Mouse (Mus musculus): Measurements from ENCODE around the gene Pnmt. TPM values are rescaled to one million over a fixed set of nuclear protein-coding genes. Genes with fewer than 3 reads are reported as not detected.
"Not testable (repeated sequence)": the region's sequence is repeated elsewhere in the genome, so short reads cannot be mapped to it uniquely, and the experiment has no call there.

The Pnmt gene
- polyA plus RNA-seq, 1 experiment from 2014 or later = 0.24 TPM

GRCm38 (mm10) chr11:98373244-98373643, 13.0 kb upstream of the Pnmt start:
- no peak overlapping the region for H3K9ac ChIP-seq (replicated peaks; ENCODE audit: low read length)
- WGBS = 86% methylated on average over 6 of the region's 6 CpGs
- H3K9me3 ChIP-seq (replicated peaks; ENCODE audit: control insufficient read depth, low read length) = no peaks in the 10 kb centered on the region
- H3K4me3 ChIP-seq (ENCODE audit: low read depth, low read length) = no peak overlapping the region
- no peak overlapping the region for H3K4me2 ChIP-seq (ENCODE audit: low read depth, low read length)
- no peaks in the 10 kb centered on the region; the same call in 1 of the 2 replicates for H3K36me3 ChIP-seq (replicated peaks; ENCODE audit: control insufficient read depth, insufficient read depth, low read depth, low read length)
- no peaks in the 10 kb centered on the region for H3K27me3 ChIP-seq (ENCODE audit: control insufficient read depth, insufficient read depth, low read length)
- ATAC-seq (replicated peaks; ENCODE audit: insufficient number of reproducible peaks, low FRiP score, low TSS enrichment, low read depth) (no peak), DNase-seq (ENCODE audit: low spot score) (no peak)
- no peaks in the 10 kb centered on the region for H3K4me1 ChIP-seq (ENCODE audit: control insufficient read depth, insufficient read depth, low read length)
- H3K27ac ChIP-seq (replicated peaks; ENCODE audit: low read depth, low read length) = no peak overlapping the region

- H3K4me2 ChIP-seq (ENCODE audit: low read depth, low read length) = no peak overlapping the region
- no peak for DNase-seq (ENCODE audit: low spot score)
- WGBS = 89% methylated on average over 8 of the region's 8 CpGs
These were observed 12.0 kb upstream of the Pnmt start for GRCm38 (mm10) chr11:98374266-98374665.

GRCm38 (mm10) chr11:98376756-98377155, 9.5 kb upstream of the Pnmt start:
- no peaks in the 10 kb centered on the region for H3K4me1 ChIP-seq (ENCODE audit: control insufficient read depth, insufficient read depth, low read length)
- H3K9ac ChIP-seq (replicated peaks; ENCODE audit: low read length) = no peak overlapping the region
- ATAC-seq (replicated peaks; ENCODE audit: insufficient number of reproducible peaks, low FRiP score, low TSS enrichment, low read depth) = no peak
- no peaks in the 10 kb centered on the region; the same call in 1 of the 2 replicates for H3K36me3 ChIP-seq (replicated peaks; ENCODE audit: control insufficient read depth, insufficient read depth, low read depth, low read length)
- H3K9me3 ChIP-seq (replicated peaks; ENCODE audit: control insufficient read depth, low read length) = no peaks in the 10 kb centered on the region
- H3K27me3 ChIP-seq (ENCODE audit: control insufficient read depth, insufficient read depth, low read length) = no peaks in the 10 kb centered on the region
- 77% methylated on average over 5 of the region's 5 CpGs for WGBS
- H3K27ac ChIP-seq (replicated peaks; ENCODE audit: low read depth, low read length) = no peak overlapping the region
- H3K4me2 ChIP-seq (ENCODE audit: low read depth, low read length) = no peak overlapping the region
- no peak for DNase-seq (ENCODE audit: low spot score)
- no peak overlapping the region for H3K4me3 ChIP-seq (ENCODE audit: low read depth, low read length)

More at GRCm38 (mm10) chr11:98374266-98374665, 12.0 kb upstream of the Pnmt start:
- no peak overlapping the region for H3K4me3 ChIP-seq (ENCODE audit: low read depth, low read length)
- no peak for ATAC-seq (replicated peaks; ENCODE audit: insufficient number of reproducible peaks, low FRiP score, low TSS enrichment, low read depth)
- no peak overlapping the region for H3K9ac ChIP-seq (replicated peaks; ENCODE audit: low read length)
- no peaks in the 10 kb centered on the region for H3K4me1 ChIP-seq (ENCODE audit: control insufficient read depth, insufficient read depth, low read length)
- no peaks in the 10 kb centered on the region for H3K27me3 ChIP-seq (ENCODE audit: control insufficient read depth, insufficient read depth, low read length)
- H3K9me3 ChIP-seq (replicated peaks; ENCODE audit: control insufficient read depth, low read length) = no peaks in the 10 kb centered on the region
- no peaks in the 10 kb centered on the region; the same call in 1 of the 2 replicates for H3K36me3 ChIP-seq (replicated peaks; ENCODE audit: control insufficient read depth, insufficient read depth, low read depth, low read length)
- no peak overlapping the region for H3K27ac ChIP-seq (replicated peaks; ENCODE audit: low read depth, low read length)

- H3K4me1 ChIP-seq (ENCODE audit: control insufficient read depth, insufficient read depth, low read length) = no peaks in the 10 kb centered on the region
- H3K4me2 ChIP-seq (ENCODE audit: low read depth, low read length) = no peak overlapping the region
- no peak overlapping the region for H3K27ac ChIP-seq (replicated peaks; ENCODE audit: low read depth, low read length)
- no peaks in the 10 kb centered on the region for H3K9me3 ChIP-seq (replicated peaks; ENCODE audit: control insufficient read depth, low read length)
- DNase-seq (ENCODE audit: low spot score) (no peak), ATAC-seq (replicated peaks; ENCODE audit: insufficient number of reproducible peaks, low FRiP score, low TSS enrichment, low read depth) (no peak)
- no peaks in the 10 kb centered on the region for H3K27me3 ChIP-seq (ENCODE audit: control insufficient read depth, insufficient read depth, low read length)
- no peak overlapping the region for H3K9ac ChIP-seq (replicated peaks; ENCODE audit: low read length)
- no peaks in the 10 kb centered on the region; the same call in 1 of the 2 replicates for H3K36me3 ChIP-seq (replicated peaks; ENCODE audit: control insufficient read depth, insufficient read depth, low read depth, low read length)
- H3K4me3 ChIP-seq (ENCODE audit: low read depth, low read length) = no peak overlapping the region
- 91% methylated on average over 11 of the region's 11 CpGs for WGBS
These were observed 8.5 kb upstream of the Pnmt start for GRCm38 (mm10) chr11:98377787-98378186.

GRCm38 (mm10) chr11:98379379-98379778, 6.9 kb upstream of the Pnmt start:
- Histone ChIP-seq H3K4me2 (ENCODE audit: low read depth, low read length) (no peak overlapping the region), H3K27ac (replicated peaks; ENCODE audit: low read depth, low read length) (no peak overlapping the region), H3K9me3 (replicated peaks; ENCODE audit: control insufficient read depth, low read length) (no peaks in the 10 kb centered on the region), H3K27me3 (ENCODE audit: control insufficient read depth, insufficient read depth, low read length) (peaks cover 2% of the 10 kb centered on the region; the same call in 1 of the 2 replicates), H3K4me3 (ENCODE audit: low read depth, low read length) (no peak overlapping the region), H3K36me3 (replicated peaks; ENCODE audit: control insufficient read depth, insufficient read depth, low read depth, low read length) (no peaks in the 10 kb centered on the region; the same call in 1 of the 2 replicates), H3K4me1 (ENCODE audit: control insufficient read depth, insufficient read depth, low read length) (no peaks in the 10 kb centered on the region), H3K9ac (replicated peaks; ENCODE audit: low read length) (no peak overlapping the region)
- no peak for ATAC-seq (replicated peaks; ENCODE audit: insufficient number of reproducible peaks, low FRiP score, low TSS enrichment, low read depth)
- WGBS = 92% methylated on average over 7 of the region's 7 CpGs
- DNase-seq (ENCODE audit: low spot score) = no peak

- no peak overlapping the region for H3K27ac ChIP-seq (replicated peaks; ENCODE audit: low read depth, low read length)
- H3K4me1 ChIP-seq (ENCODE audit: control insufficient read depth, insufficient read depth, low read length) = no peaks in the 10 kb centered on the region
- no peaks in the 10 kb centered on the region for H3K9me3 ChIP-seq (replicated peaks; ENCODE audit: control insufficient read depth, low read length)
- H3K9ac ChIP-seq (replicated peaks; ENCODE audit: low read length) = no peak overlapping the region
- H3K36me3 ChIP-seq (replicated peaks; ENCODE audit: control insufficient read depth, insufficient read depth, low read depth, low read length) = no peaks in the 10 kb centered on the region; the same call in 1 of the 2 replicates
- H3K4me3 ChIP-seq (ENCODE audit: low read depth, low read length) = no peak overlapping the region
- no peak overlapping the region for H3K4me2 ChIP-seq (ENCODE audit: low read depth, low read length)
- DNase-seq (ENCODE audit: low spot score) (no peak), ATAC-seq (replicated peaks; ENCODE audit: insufficient number of reproducible peaks, low FRiP score, low TSS enrichment, low read depth) (no peak)
- peaks cover 2% of the 10 kb centered on the region; the same call in 1 of the 2 replicates for H3K27me3 ChIP-seq (ENCODE audit: control insufficient read depth, insufficient read depth, low read length)
- 78% methylated on average over 6 of the region's 6 CpGs for WGBS
These were observed 6.1 kb upstream of the Pnmt start for GRCm38 (mm10) chr11:98380106-98380505.

GRCm38 (mm10) chr11:98381651-98382050, 4.6 kb upstream of the Pnmt start:
- no peak for DNase-seq (ENCODE audit: low spot score)
- H3K27ac ChIP-seq (replicated peaks; ENCODE audit: low read depth, low read length) = no peak overlapping the region
- H3K4me2 ChIP-seq (ENCODE audit: low read depth, low read length) = no peak overlapping the region
- no peaks in the 10 kb centered on the region; the same call in 1 of the 2 replicates for H3K4me1 ChIP-seq (ENCODE audit: control insufficient read depth, insufficient read depth, low read length)
- no peak overlapping the region for H3K4me3 ChIP-seq (ENCODE audit: low read depth, low read length)
- no peaks in the 10 kb centered on the region; the same call in 1 of the 2 replicates for H3K36me3 ChIP-seq (replicated peaks; ENCODE audit: control insufficient read depth, insufficient read depth, low read depth, low read length)
- WGBS = 100% methylated on average over 2 of the region's 2 CpGs
- no peak overlapping the region for H3K9ac ChIP-seq (replicated peaks; ENCODE audit: low read length)
- H3K9me3 ChIP-seq (replicated peaks; ENCODE audit: control insufficient read depth, low read length) = no peaks in the 10 kb centered on the region
- H3K27me3 ChIP-seq (ENCODE audit: control insufficient read depth, insufficient read depth, low read length) = peaks cover 12% of the 10 kb centered on the region
- no peak for ATAC-seq (replicated peaks; ENCODE audit: insufficient number of reproducible peaks, low FRiP score, low TSS enrichment, low read depth)

- not testable (repeated sequence) for H3K9me3 ChIP-seq (replicated peaks; ENCODE audit: control insufficient read depth, low read length); H3K9ac ChIP-seq (replicated peaks; ENCODE audit: low read length); H3K27ac ChIP-seq (replicated peaks; ENCODE audit: low read depth, low read length); H3K4me1 ChIP-seq (ENCODE audit: control insufficient read depth, insufficient read depth, low read length); DNase-seq (ENCODE audit: low spot score); H3K4me3 ChIP-seq (ENCODE audit: low read depth, low read length); ATAC-seq (replicated peaks; ENCODE audit: insufficient number of reproducible peaks, low FRiP score, low TSS enrichment, low read depth); H3K4me2 ChIP-seq (ENCODE audit: low read depth, low read length); H3K36me3 ChIP-seq (replicated peaks; ENCODE audit: control insufficient read depth, insufficient read depth, low read depth, low read length)
- H3K27me3 ChIP-seq (ENCODE audit: control insufficient read depth, insufficient read depth, low read length) = peaks cover 19% of the 10 kb centered on the region
- 64% methylated on average over 2 of the region's 2 CpGs for WGBS
These were observed 3.8 kb upstream of the Pnmt start for GRCm38 (mm10) chr11:98382405-98382804.
